Mouse (Mus musculus): ENCODE data around the gene Ppp4r3b.

GRCm38 (mm10) chr11:29148901-29149300 lies 23.8 kb upstream of the Ppp4r3b start:
- TF ChIP-seq CTCF (IDR thresholded peaks at IDR 0.05; ENCODE audit: low read depth, low read length) (no peak), POLR2A (IDR thresholded peaks at IDR 0.05; ENCODE audit: borderline replicate concordance, low read depth, low read length) (no peak)
